Mouse (Mus musculus): ENCODE data around the gene Serpina3i.

DNA sequence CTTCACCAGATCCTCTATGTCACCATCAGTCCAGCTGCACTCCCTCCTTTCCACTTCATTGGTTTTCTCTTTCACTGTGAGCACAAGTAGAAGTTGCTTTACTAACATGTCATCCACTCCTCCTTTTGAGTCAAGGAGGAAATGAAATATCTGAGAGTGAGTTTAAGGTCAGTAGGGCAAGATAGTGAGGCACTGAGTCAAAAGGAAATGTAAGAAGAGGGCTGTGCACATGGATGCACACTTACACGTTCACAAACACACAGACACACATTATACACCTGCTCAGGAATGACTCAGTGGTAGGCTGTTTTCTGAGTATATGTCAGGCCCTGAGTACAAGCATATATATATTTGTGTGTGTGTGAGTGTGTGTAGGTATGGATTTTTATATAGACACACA is 39.2 kb upstream of the Serpina3i start:
- no peak for TF ChIP-seq POLR2A (IDR thresholded peaks at IDR 0.05; ENCODE audit: insufficient read length, low read depth)
- no peak for TF ChIP-seq MYOG (IDR thresholded peaks at IDR 0.05; ENCODE audit: control insufficient read depth in 1 of 3, insufficient read depth in 1 of 3, insufficient read length in 2 of 3, low read depth in 2 of 3)
- no peak for TF ChIP-seq POLR2AphosphoS2 (IDR thresholded peaks at IDR 0.05; ENCODE audit: insufficient read length, low read depth)
- TF ChIP-seq CEBPB (IDR thresholded peaks at IDR 0.05; ENCODE audit: insufficient read depth, poor library complexity, severe bottlenecking), result no peak
- TF ChIP-seq USF1 (IDR thresholded peaks at IDR 0.05; ENCODE audit: low read depth), result no peak
- no peak for TF ChIP-seq MYOD1 (IDR thresholded peaks at IDR 0.05; ENCODE audit: control insufficient read depth in 1 of 3, insufficient read length in 2 of 3, low read depth in 2 of 3)
